Mouse (Mus musculus) megakaryocyte, embryonic 14.5 days (primary cell): ENCODE results near the gene Hhat.

Experiments
- FLI1 ChIP-seq: IDR thresholded peaks from 2 replicates; pipeline ENCODE4 v1.6.1; 2012; ENCODE audit warnings: low read length, inconsistent platforms, mixed read lengths
- GATA1 ChIP-seq: IDR thresholded peaks from 3 replicates; pipeline ENCODE4 v1.6.1; 2012; ENCODE audit warnings: mixed read lengths, low read length, inconsistent platforms, borderline replicate concordance

GRCm38 (mm10) chr1:192756674-192757073, 14.3 kb downstream of the Hhat start:
- TF ChIP-seq GATA1 (no peak), FLI1 (no peak)
